Mouse (Mus musculus) kidney, adult 18-20 months (tissue): ENCODE results near the gene Mrpl21.

ENCODE experiments used
- DNase-seq: peaks from one replicate; pipeline ENCODE4 v3.0.0; 2021

Mrpl21 gene

GRCm38 (mm10) chr19:3282572-3283467, at the start of gene Mrpl21, which contains the start of gene Ighmbp2:
TSS of gene Mrpl21 (plus strand) at chr19:3282901.
TSS of gene Ighmbp2 (minus strand) at chr19:3283017.
- peak; percentile 94 for DNase-seq

GRCm38 (mm10) chr19:3260016-3260415, 22.7 kb upstream of the Mrpl21 start:
- no peak for DNase-seq

GRCm38 (mm10) chr19:3260591-3260990, 22.1 kb upstream of the Mrpl21 start:
- DNase-seq, result no peak

GRCm38 (mm10) chr19:3261336-3261735, 21.4 kb upstream of the Mrpl21 start:
- no peak for DNase-seq

GRCm38 (mm10) chr19:3261764-3262525, 20.8 kb upstream of the Mrpl21 start:
- peak; percentile 1 for DNase-seq

- DNase-seq, result peak; percentile 2
Measured at GRCm38 (mm10) chr19:3264348-3264747, 18.4 kb upstream of the Mrpl21 start.

- peak; percentile 1 for DNase-seq
Measured at GRCm38 (mm10) chr19:3265180-3265579, 17.5 kb upstream of the Mrpl21 start.

GRCm38 (mm10) chr19:3266136-3266535, 16.6 kb upstream of the Mrpl21 start:
- no peak for DNase-seq

- DNase-seq, result no peak
Measured at GRCm38 (mm10) chr19:3266676-3267075, 16.0 kb upstream of the Mrpl21 start.

- no peak for DNase-seq
Measured at GRCm38 (mm10) chr19:3267340-3267739, 15.4 kb upstream of the Mrpl21 start.

GRCm38 (mm10) chr19:3268218-3268980, 14.3 kb upstream of the Mrpl21 start:
- DNase-seq, result no peak

GRCm38 (mm10) chr19:3269279-3269678, 13.4 kb upstream of the Mrpl21 start:
- DNase-seq, result no peak

- no peak for DNase-seq
Measured at GRCm38 (mm10) chr19:3269803-3270202, 12.9 kb upstream of the Mrpl21 start.

GRCm38 (mm10) chr19:3271366-3271765, 11.3 kb upstream of the Mrpl21 start:
- no peak for DNase-seq

- DNase-seq, result no peak
Measured at GRCm38 (mm10) chr19:3273331-3273730, 9.4 kb upstream of the Mrpl21 start.

GRCm38 (mm10) chr19:3275744-3276365, 6.8 kb upstream of the Mrpl21 start:
- DNase-seq, result no peak

- DNase-seq, result no peak
Measured at GRCm38 (mm10) chr19:3281886-3282285, 815 bp upstream of the Mrpl21 start.

GRCm38 (mm10) chr19:3289006-3289405, 6.3 kb downstream of the Mrpl21 start:
- DNase-seq, result no peak

GRCm38 (mm10) chr19:3292028-3292427, 9.3 kb downstream of the Mrpl21 start:
- peak; percentile 66 for DNase-seq

- DNase-seq, result no peak
Measured at GRCm38 (mm10) chr19:3292993-3293392, 10.3 kb downstream of the Mrpl21 start.

GRCm38 (mm10) chr19:3295245-3295644, 12.5 kb downstream of the Mrpl21 start:
- DNase-seq, result no peak

- no peak for DNase-seq
Measured at GRCm38 (mm10) chr19:3297034-3297433, 14.3 kb downstream of the Mrpl21 start.

- peak; percentile 21 for DNase-seq
Measured at GRCm38 (mm10) chr19:3297775-3298174, 15.1 kb downstream of the Mrpl21 start.
